ENCODE assay signal across 9 mouse cellular contexts in genomic region chr7:99547584-99548487, GRCm38 (mm10). TPM values are rescaled to one million over a fixed set of nuclear protein-coding genes. Genes with fewer than 3 reads are reported as not detected.
A peak's percentile ranks its signal among the peaks of the same experiment; 100 is the strongest.
DNase-seq lines count a peak whose midpoint lies in the region; ATAC-seq and TF ChIP-seq lines count a peak whose summit lies in the region.
"Had no signal": no experiment of that assay in that cellular context is flagged by ENCODE, and none has a peak within 500 bp of the region (broad histone marks: within the 10 kb centered on the region; RNA-seq: fewer than 3 reads in every experiment).

No protein-coding gene starts in this region.

- H3K27ac ChIP-seq in intestine, embryonic 14.5 days (ENCODE audit: low read depth) = 0 out of 2 replicates have a peak overlapping the region, but pooled peaks have one; percentile 11
- no peak overlapping the region for H3K27ac ChIP-seq in intestine, postnatal 0 days (ENCODE audit: low read depth, low read length)
- no peak overlapping the region for H3K27ac ChIP-seq in midbrain, embryonic 15.5 days

- peaks cover 6% of the 10 kb centered on the region; the same call in 1 of the 2 replicates for H3K36me3 ChIP-seq in intestine, embryonic 14.5 days (ENCODE audit: control insufficient read depth, insufficient read depth, low read length)
- H3K36me3 ChIP-seq in intestine, postnatal 0 days (ENCODE audit: control insufficient read depth, insufficient read depth) = peaks cover 5% of the 10 kb centered on the region; the same call in 1 of the 2 replicates
- H3K36me3 ChIP-seq in midbrain, embryonic 15.5 days (replicated peaks) = no peaks in the 10 kb centered on the region

- no peak for ATAC-seq in intestine, embryonic 14.5 days (replicated peaks; ENCODE audit: low FRiP score, low TSS enrichment, low read depth)
- no peak for ATAC-seq in intestine, postnatal 0 days
- ATAC-seq in midbrain, embryonic 15.5 days (replicated peaks) = no peak
- ATAC-seq: Patski had no signal

- no peak for DNase-seq in intestine, embryonic 14.5 days (ENCODE audit: low spot score)
- peak; percentile 24 for DNase-seq in thymus, postnatal 4 days
- DNase-seq in thymus, postnatal 14 days = no peak
- peak; percentile 37 to 64 for DNase-seq in kidney, postnatal 36 days
- no peak for DNase-seq in ovary, postnatal 10 days (ENCODE audit: low spot score)
- DNase-seq: spleen, adult 18-20 months had no signal

- H3K27me3 ChIP-seq in intestine, embryonic 14.5 days (replicated peaks; ENCODE audit: control insufficient read depth, insufficient read depth, low read length) = no peaks in the 10 kb centered on the region
- no peaks in the 10 kb centered on the region for H3K27me3 ChIP-seq in intestine, postnatal 0 days (replicated peaks; ENCODE audit: control insufficient read depth, insufficient read depth, low read length)
- no peaks in the 10 kb centered on the region for H3K27me3 ChIP-seq in midbrain, embryonic 15.5 days (replicated peaks)
- H3K27me3 ChIP-seq: Patski had no signal

- no peak overlapping the region for H3K9ac ChIP-seq in intestine, embryonic 14.5 days (ENCODE audit: low read length)
- no peak overlapping the region for H3K9ac ChIP-seq in intestine, postnatal 0 days (ENCODE audit: low read depth, low read length)
- no peak overlapping the region for H3K9ac ChIP-seq in midbrain, embryonic 15.5 days

- 33% methylated on average over 11 of the region's 11 CpGs for WGBS in intestine, embryonic 14.5 days
- WGBS in intestine, postnatal 0 days = 58% methylated on average over 10 of the region's 11 CpGs
- 63% methylated on average over 10 of the region's 11 CpGs for WGBS in midbrain, embryonic 15.5 days

- no peak overlapping the region for H3K4me3 ChIP-seq in intestine, embryonic 14.5 days (ENCODE audit: low read depth, low read length)
- no peak overlapping the region for H3K4me3 ChIP-seq in intestine, postnatal 0 days (ENCODE audit: low read depth, low read length)
- H3K4me3 ChIP-seq in midbrain, embryonic 15.5 days = no peak overlapping the region

- no peak overlapping the region for H3K4me2 ChIP-seq in intestine, embryonic 14.5 days (ENCODE audit: low read length)
- no peak overlapping the region for H3K4me2 ChIP-seq in intestine, postnatal 0 days (replicated peaks; ENCODE audit: low read depth)
- H3K4me2 ChIP-seq in midbrain, embryonic 15.5 days = no peak overlapping the region

- peaks cover 34% of the 10 kb centered on the region for H3K4me1 ChIP-seq in intestine, embryonic 14.5 days (replicated peaks; ENCODE audit: control insufficient read depth, insufficient read depth, low read length)
- peaks cover 14% of the 10 kb centered on the region for H3K4me1 ChIP-seq in intestine, postnatal 0 days (replicated peaks; ENCODE audit: control insufficient read depth, insufficient read depth, low read length)
- peaks cover 20% of the 10 kb centered on the region for H3K4me1 ChIP-seq in midbrain, embryonic 15.5 days

- H3K9me3 ChIP-seq in intestine, embryonic 14.5 days (ENCODE audit: control insufficient read depth, low read length) = no peaks in the 10 kb centered on the region
- no peaks in the 10 kb centered on the region for H3K9me3 ChIP-seq in intestine, postnatal 0 days (ENCODE audit: control insufficient read depth)
- H3K9me3 ChIP-seq in midbrain, embryonic 15.5 days = no peaks in the 10 kb centered on the region

- TF ChIP-seq CTCF in intestine, postnatal 0 days (IDR thresholded peaks at IDR 0.05; ENCODE audit: low read depth) = no peak; the same call in 1 of the 2 replicates

RNA-seq across cellular contexts. Expression of gene Arrb1, which starts 12.6 kb away (rescaled TPM):
- 5.3 and 6.1 TPM in 2 replicates for polyA plus RNA-seq in intestine, embryonic 14.5 days (2014; fragmentation: Nextera tagmentation; extraction: Ambion mirVana)
- 4.2 and 4.4 TPM in 2 replicates for polyA plus RNA-seq in intestine, postnatal 0 days (2015; fragmentation: Nextera tagmentation; extraction: Ambion mirVana)
- polyA plus RNA-seq in midbrain, embryonic 15.5 days (2015; fragmentation: Nextera tagmentation; extraction: Ambion mirVana) = 20.1 and 20.3 TPM in 2 replicates

Comparison
In these comparisons a context has a peak if more than half of its experiments do, and no peak if none do; other contexts are left out.
1. DNase-seq: peak in thymus, postnatal 4 days (single experiment) and kidney, postnatal 36 days (2 of 2); none in intestine, embryonic 14.5 days (single experiment), thymus, postnatal 14 days (single experiment) and ovary, postnatal 10 days (single experiment).